Mouse (Mus musculus): Measurements from ENCODE around the gene Chrm1. TPM values are rescaled to one million over a fixed set of nuclear protein-coding genes. Genes with fewer than 3 reads are reported as not detected.

Chrm1 gene
- polyA plus RNA-seq, 1 experiment from 2014 or later = 0.04 TPM

GRCm38 (mm10) chr19:8711949-8712869, 48.6 kb downstream of the Chrm1 start:
- Histone ChIP-seq H3K36me3 (ENCODE audit: control insufficient read depth, insufficient read depth, low read length) (peaks cover 27% of the 10 kb centered on the region; the same call in 1 of the 2 replicates), H3K9ac (ENCODE audit: low read length) (peak overlapping the region; percentile 93), H3K4me2 (peak overlapping the region; percentile 73), H3K4me3 (ENCODE audit: low read depth, low read length) (peak overlapping the region; percentile 91), H3K4me1 (ENCODE audit: control insufficient read depth, insufficient read depth, low read length) (peaks cover 16% of the 10 kb centered on the region), H3K9me3 (ENCODE audit: control insufficient read depth, low read length) (no peaks in the 10 kb centered on the region), H3K27me3 (ENCODE audit: control insufficient read depth, insufficient read depth, low read length) (no peaks in the 10 kb centered on the region), H3K27ac (ENCODE audit: low read depth, low read length) (peak overlapping the region; percentile 77)
- DNase-seq (ENCODE audit: low spot score, missing footprints) (no peak), ATAC-seq (ENCODE audit: low FRiP score) (no peak)
- 72% methylated on average over 10 of the region's 10 CpGs for WGBS

GRCm38 (mm10) chr19:8712870-8713305, 49.3 kb downstream of the Chrm1 start:
- H3K9ac ChIP-seq (ENCODE audit: low read length) = peak overlapping the region; percentile 93
- H3K4me1 ChIP-seq (ENCODE audit: control insufficient read depth, insufficient read depth, low read length) = peaks cover 16% of the 10 kb centered on the region
- under 1% methylated on average over 13 of the region's 13 CpGs for WGBS
- H3K27me3 ChIP-seq (ENCODE audit: control insufficient read depth, insufficient read depth, low read length) = no peaks in the 10 kb centered on the region
- H3K4me2 ChIP-seq = peak overlapping the region; percentile 73
- H3K9me3 ChIP-seq (ENCODE audit: control insufficient read depth, low read length) = no peaks in the 10 kb centered on the region
- H3K36me3 ChIP-seq (ENCODE audit: control insufficient read depth, insufficient read depth, low read length) = peaks cover 22% of the 10 kb centered on the region; the same call in 1 of the 2 replicates
- H3K4me3 ChIP-seq (ENCODE audit: low read depth, low read length) = peak overlapping the region; percentile 91
- ATAC-seq (ENCODE audit: low FRiP score) (peak; percentile 85), DNase-seq (ENCODE audit: low spot score, missing footprints) (peak; percentile 97)
- H3K27ac ChIP-seq (ENCODE audit: low read depth, low read length) = peak overlapping the region; percentile 77

DNA sequence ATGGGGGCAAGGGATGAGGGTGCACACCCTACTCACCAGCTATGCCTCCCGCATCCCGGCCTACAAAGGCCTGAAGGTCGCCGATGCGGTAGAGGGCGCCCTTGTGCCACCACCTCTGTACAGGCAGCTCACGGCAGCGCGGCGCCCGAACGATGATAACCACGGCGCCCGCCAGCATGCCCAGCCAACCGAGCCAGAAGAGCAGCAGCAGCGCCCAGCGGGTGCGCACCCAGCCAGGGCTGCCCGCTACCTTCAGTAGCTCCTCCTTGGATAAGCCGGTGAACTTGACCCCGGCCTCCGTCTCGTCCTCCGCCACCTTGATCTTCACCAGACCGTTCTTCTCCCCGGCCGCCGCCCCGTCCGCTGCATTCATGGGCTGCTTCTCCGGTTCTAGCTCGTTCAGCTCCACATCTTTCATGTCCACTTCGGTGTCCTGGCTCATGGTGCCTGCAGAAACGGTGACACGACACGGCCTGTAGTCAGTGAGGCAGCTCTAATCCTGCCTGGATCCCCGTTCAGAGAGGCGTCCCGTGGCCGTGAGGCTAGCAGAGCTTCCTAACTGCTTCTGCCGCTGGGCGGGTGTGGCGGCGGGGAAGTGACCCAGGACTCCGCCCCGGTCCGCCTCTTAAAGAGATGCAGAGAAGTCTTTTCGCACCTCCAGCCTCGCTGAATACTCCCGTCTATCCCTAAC, 49.9 kb downstream of the Chrm1 start:
- H3K4me2 ChIP-seq = peak overlapping the region; percentile 73
- peak overlapping the region; percentile 77 for H3K27ac ChIP-seq (ENCODE audit: low read depth, low read length)
- 0% methylated on average over 51 of the region's 51 CpGs for WGBS
- H3K9ac ChIP-seq (ENCODE audit: low read length) = peak overlapping the region; percentile 93
- no peaks in the 10 kb centered on the region for H3K9me3 ChIP-seq (ENCODE audit: control insufficient read depth, low read length)
- H3K4me1 ChIP-seq (ENCODE audit: control insufficient read depth, insufficient read depth, low read length) = peaks cover 16% of the 10 kb centered on the region
- ATAC-seq (ENCODE audit: low FRiP score) = peak; percentile 95
- H3K4me3 ChIP-seq (ENCODE audit: low read depth, low read length) = peak overlapping the region; percentile 91
- H3K27me3 ChIP-seq (ENCODE audit: control insufficient read depth, insufficient read depth, low read length) = no peaks in the 10 kb centered on the region
- peaks cover 17% of the 10 kb centered on the region; the same call in 1 of the 2 replicates for H3K36me3 ChIP-seq (ENCODE audit: control insufficient read depth, insufficient read depth, low read length)
- DNase-seq (ENCODE audit: low spot score, missing footprints) = peak; percentile 98

DNA sequence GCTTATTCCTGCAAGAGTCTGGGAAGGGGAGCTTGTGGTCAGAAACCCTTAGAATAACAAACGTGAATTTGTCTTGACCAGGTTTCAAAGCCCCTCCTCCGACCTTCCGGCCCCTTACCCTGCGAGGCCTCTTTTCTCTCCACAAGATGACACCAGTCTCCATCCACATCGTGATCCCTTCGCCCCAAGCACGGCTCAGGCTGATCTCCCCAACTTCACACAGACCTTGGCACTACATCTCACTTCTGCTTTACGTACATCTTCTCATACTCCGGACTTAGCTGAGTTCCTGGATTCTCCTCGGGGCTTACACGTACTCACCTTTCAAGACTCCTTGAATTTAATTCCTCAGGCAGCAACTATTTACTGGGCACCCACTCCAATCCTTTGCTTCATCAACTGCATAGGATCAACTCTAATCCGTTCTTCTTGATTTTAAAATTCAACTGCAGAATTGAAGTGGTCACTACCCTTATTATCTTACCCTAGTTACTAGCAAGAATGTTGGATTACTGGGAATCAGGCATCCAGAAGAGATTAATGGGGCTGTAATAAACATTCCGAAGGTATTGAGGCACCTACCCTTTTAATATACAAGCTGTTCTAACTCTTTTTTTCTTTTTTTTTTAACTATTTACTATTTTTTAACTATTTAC, 50.5 kb downstream of the Chrm1 start:
- peaks cover 10% of the 10 kb centered on the region; the same call in 1 of the 2 replicates for H3K36me3 ChIP-seq (ENCODE audit: control insufficient read depth, insufficient read depth, low read length)
- peak overlapping the region; percentile 93 for H3K9ac ChIP-seq (ENCODE audit: low read length)
- peak overlapping the region; percentile 73 for H3K4me2 ChIP-seq
- peak; percentile 31 for ATAC-seq (ENCODE audit: low FRiP score)
- peak overlapping the region; percentile 91 for H3K4me3 ChIP-seq (ENCODE audit: low read depth, low read length)
- peaks cover 16% of the 10 kb centered on the region for H3K4me1 ChIP-seq (ENCODE audit: control insufficient read depth, insufficient read depth, low read length)
- 7% methylated on average over 13 of the region's 13 CpGs for WGBS
- no peaks in the 10 kb centered on the region for H3K27me3 ChIP-seq (ENCODE audit: control insufficient read depth, insufficient read depth, low read length)
- no peak for DNase-seq (ENCODE audit: low spot score, missing footprints)
- H3K9me3 ChIP-seq (ENCODE audit: control insufficient read depth, low read length) = no peaks in the 10 kb centered on the region
- H3K27ac ChIP-seq (ENCODE audit: low read depth, low read length) = peak overlapping the region; percentile 77

DNA sequence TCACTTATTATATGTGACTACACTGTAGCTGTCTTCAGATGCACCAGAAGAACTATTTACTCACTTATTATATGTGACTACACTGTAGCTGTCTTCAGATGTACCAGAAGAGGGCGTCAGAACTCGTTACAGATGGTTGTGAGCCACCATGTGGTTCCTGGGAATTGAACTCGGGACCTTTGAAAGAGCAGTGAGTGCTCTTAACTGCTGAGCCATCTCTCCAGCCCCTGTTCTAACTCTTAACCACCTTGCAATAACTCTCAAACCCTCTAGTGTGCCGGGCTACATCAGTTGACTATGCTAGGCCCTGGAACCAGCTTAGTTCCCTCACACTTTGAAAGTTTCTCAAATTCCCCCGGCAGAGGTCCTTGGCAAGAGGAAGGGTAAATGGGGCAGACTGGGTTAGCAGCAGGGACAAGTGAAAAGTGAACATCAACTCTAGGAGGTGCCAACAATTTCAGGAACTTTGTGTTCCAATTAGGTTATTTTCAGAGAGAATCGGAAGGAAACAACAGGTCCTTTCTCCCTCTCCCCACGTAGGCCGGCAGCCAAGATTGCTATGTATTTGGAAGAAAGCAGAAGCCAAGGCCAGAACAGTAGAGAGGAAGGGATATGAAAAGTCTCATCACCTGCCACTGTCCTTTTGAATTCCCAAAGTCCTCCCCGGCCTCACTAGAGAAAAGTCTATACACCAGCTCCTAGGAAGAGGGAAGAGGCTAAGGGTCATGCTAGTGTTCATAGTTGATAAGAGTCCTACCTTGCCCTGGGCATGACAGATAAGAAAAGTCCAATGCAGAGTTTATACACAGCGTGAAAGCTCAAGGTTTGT, 51.3 kb downstream of the Chrm1 start:
- H3K36me3 ChIP-seq (ENCODE audit: control insufficient read depth, insufficient read depth, low read length) = peaks cover 3% of the 10 kb centered on the region; the same call in 1 of the 2 replicates
- no peak for ATAC-seq (ENCODE audit: low FRiP score)
- H3K4me2 ChIP-seq = no peak overlapping the region
- peak; percentile 75 for DNase-seq (ENCODE audit: low spot score, missing footprints)
- 76% methylated on average over 10 of the region's 10 CpGs for WGBS
- H3K27me3 ChIP-seq (ENCODE audit: control insufficient read depth, insufficient read depth, low read length) = no peaks in the 10 kb centered on the region
- no peak overlapping the region for H3K27ac ChIP-seq (ENCODE audit: low read depth, low read length)
- no peak overlapping the region for H3K4me3 ChIP-seq (ENCODE audit: low read depth, low read length)
- H3K4me1 ChIP-seq (ENCODE audit: control insufficient read depth, insufficient read depth, low read length) = peaks cover 16% of the 10 kb centered on the region
- H3K9ac ChIP-seq (ENCODE audit: low read length) = no peak overlapping the region
- no peaks in the 10 kb centered on the region for H3K9me3 ChIP-seq (ENCODE audit: control insufficient read depth, low read length)

- H3K27ac ChIP-seq (ENCODE audit: low read depth, low read length) = no peak overlapping the region
- H3K4me3 ChIP-seq (ENCODE audit: low read depth, low read length) = no peak overlapping the region
- no peaks in the 10 kb centered on the region for H3K27me3 ChIP-seq (ENCODE audit: control insufficient read depth, insufficient read depth, low read length)
- peaks cover 16% of the 10 kb centered on the region for H3K4me1 ChIP-seq (ENCODE audit: control insufficient read depth, insufficient read depth, low read length)
- no peak overlapping the region for H3K9ac ChIP-seq (ENCODE audit: low read length)
- no peak overlapping the region for H3K4me2 ChIP-seq
- no peaks in the 10 kb centered on the region for H3K9me3 ChIP-seq (ENCODE audit: control insufficient read depth, low read length)
- H3K36me3 ChIP-seq (ENCODE audit: control insufficient read depth, insufficient read depth, low read length) = no peaks in the 10 kb centered on the region
- ATAC-seq (ENCODE audit: low FRiP score) (no peak), DNase-seq (ENCODE audit: low spot score, missing footprints) (peak; percentile 75)
- WGBS = 61% methylated on average over 10 of the region's 10 CpGs
Observed at GRCm38 (mm10) chr19:8715868-8716766, 52.5 kb downstream of the Chrm1 start.

GRCm38 (mm10) chr19:8716767-8717475, 53.3 kb downstream of the Chrm1 start:
- H3K27ac ChIP-seq (ENCODE audit: low read depth, low read length) = no peak overlapping the region
- 71% methylated on average over 8 of the region's 10 CpGs for WGBS
- H3K4me1 ChIP-seq (ENCODE audit: control insufficient read depth, insufficient read depth, low read length) = peaks cover 9% of the 10 kb centered on the region
- H3K9ac ChIP-seq (ENCODE audit: low read length) = no peak overlapping the region
- DNase-seq (ENCODE audit: low spot score, missing footprints) (peak; percentile 81), ATAC-seq (ENCODE audit: low FRiP score) (no peak)
- no peak overlapping the region for H3K4me2 ChIP-seq
- H3K4me3 ChIP-seq (ENCODE audit: low read depth, low read length) = no peak overlapping the region
- no peaks in the 10 kb centered on the region for H3K36me3 ChIP-seq (ENCODE audit: control insufficient read depth, insufficient read depth, low read length)
- H3K9me3 ChIP-seq (ENCODE audit: control insufficient read depth, low read length) = no peaks in the 10 kb centered on the region
- H3K27me3 ChIP-seq (ENCODE audit: control insufficient read depth, insufficient read depth, low read length) = no peaks in the 10 kb centered on the region

Data from midbrain, embryonic 11.5 days (tissue).